Mouse (Mus musculus): ENCODE measurements at regions not wholly inside any gene's neighbourhood (a gene's known extent, or its start where the extent isn't known, plus 50 kb on each side); places are given as distances from the start of the nearest gene placed in this dataset.

DNA sequence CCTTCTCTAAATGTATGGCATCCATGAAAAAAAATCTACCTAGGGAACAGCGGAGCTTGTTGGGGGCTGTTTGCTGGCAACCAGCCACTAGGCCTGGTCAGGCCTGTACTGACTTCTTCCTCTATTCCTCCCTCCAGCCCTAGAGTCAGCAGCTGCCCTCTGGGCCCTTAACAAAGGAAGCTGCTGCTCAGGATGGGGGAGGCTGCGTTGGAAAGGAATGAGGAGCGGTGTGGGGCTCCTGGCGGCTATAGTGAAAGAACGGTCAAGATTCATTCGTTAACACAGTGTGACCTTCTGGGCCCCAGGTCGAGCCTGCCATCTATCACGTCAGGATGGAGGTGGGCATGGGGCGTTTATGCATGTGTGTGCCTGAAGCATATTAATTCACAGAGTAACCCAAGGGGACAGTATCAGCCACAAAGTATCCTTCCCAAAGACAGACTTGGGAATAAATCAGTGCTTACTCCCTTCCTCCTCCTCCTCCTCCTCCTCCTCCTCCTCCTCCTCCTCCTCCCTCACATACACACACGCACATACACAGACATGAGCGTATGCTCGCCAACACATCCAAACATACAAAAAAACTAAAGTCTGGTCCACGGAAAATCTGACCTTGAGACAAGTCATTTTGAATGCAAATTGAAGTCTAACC is 202.6 kb downstream of the Sox11 start:
- H3K36me3 ChIP-seq, result no peaks in the 10 kb centered on the region
- H3K4me3 ChIP-seq (replicated peaks), result no peak overlapping the region
- 0 out of 2 replicates have a peak, but pooled peaks have one; percentile 45 for ATAC-seq (ENCODE audit: insufficient number of reproducible peaks, insufficient read depth, low FRiP score, low TSS enrichment, low read depth)
- H3K27ac ChIP-seq, result peak overlapping the region; percentile 84
- no peak overlapping the region for H3K9ac ChIP-seq (replicated peaks)
- no peak overlapping the region for H3K4me2 ChIP-seq
- no peaks in the 10 kb centered on the region for H3K9me3 ChIP-seq
- H3K4me1 ChIP-seq (replicated peaks), result peaks cover 58% of the 10 kb centered on the region
- H3K27me3 ChIP-seq, result no peaks in the 10 kb centered on the region
- 24% methylated on average over 12 of the region's 13 CpGs for WGBS

DNA sequence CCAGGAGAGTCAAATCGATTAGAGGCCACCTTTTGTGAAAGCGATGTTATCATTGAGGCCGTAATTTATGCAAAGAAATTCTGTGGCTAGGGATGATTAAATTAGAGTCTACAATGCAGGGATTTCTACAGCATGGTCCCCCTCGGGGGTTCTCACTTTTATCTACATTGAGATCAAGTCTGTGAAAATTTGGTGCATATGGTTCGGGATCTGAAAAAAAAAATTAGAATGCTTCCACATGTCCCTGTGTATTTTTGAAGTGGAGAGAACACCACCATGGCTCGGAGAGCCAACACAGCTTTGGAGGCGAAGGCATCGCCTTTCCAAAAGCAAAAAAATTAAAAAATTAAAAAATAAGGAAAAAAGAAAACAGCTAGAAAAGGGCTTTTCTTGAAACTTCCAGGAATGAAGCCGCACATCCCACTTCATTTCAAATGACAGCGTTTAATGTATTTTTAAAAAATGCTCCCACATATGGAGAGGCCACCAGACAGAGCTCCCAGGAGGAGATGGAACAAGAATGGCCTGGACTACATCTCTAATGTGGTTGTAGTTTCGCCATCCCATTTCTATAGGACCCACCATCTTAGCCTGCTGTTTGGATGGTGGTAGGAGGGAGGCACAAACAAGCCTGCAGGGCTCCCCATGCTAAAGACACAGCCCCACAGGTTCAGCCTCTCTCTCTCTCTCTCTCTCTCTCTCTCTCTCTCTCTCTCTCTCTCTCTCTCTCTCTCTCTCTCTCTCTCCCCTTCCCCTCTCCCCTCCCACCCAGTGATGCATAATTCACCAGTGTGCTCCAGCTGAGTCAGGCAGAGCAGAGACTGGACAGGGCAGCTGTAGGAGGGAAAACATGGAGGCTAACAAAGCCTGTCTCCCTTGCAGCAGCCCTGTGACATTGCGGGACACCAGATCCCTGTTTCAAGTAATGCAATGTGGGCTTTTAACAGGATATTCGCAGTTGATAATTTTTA is 203.4 kb downstream of the Sox11 start:
- peaks cover 62% of the 10 kb centered on the region for H3K4me1 ChIP-seq (replicated peaks)
- ATAC-seq (ENCODE audit: insufficient number of reproducible peaks, insufficient read depth, low FRiP score, low TSS enrichment, low read depth), result no peak
- WGBS, result 76% methylated on average over 13 of the region's 13 CpGs
- no peak overlapping the region for H3K9ac ChIP-seq (replicated peaks)
- no peak overlapping the region for H3K4me3 ChIP-seq (replicated peaks)
- peak overlapping the region; percentile 84 for H3K27ac ChIP-seq
- H3K36me3 ChIP-seq, result no peaks in the 10 kb centered on the region
- H3K27me3 ChIP-seq, result no peaks in the 10 kb centered on the region
- H3K4me2 ChIP-seq, result no peak overlapping the region
- no peaks in the 10 kb centered on the region for H3K9me3 ChIP-seq

DNA sequence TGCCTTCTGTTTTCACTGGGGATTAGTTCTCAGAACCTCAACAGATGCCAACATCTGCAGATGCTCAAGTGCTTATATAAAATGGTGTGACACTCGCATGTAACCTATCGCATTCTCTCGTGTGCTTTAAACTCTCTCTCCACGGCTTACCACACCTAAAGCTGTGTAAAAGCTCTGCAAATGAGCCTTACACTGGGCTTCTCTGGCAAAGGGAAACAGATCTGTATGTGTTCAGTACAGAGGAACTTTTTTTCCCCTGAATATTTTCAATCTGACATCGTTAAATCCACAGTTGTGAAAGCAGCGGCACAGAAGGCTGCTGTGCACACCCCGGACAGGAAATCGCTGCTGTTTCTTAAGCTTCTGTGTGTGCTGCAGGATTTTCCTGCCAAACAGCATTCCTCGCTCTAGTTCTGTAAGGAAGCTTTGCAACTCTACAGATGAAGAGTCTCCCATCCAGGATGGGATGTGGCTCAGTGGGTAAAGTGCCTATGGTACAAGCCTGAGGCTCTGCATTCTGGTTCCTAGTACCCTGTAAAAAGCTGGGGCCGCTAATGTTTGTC is 206.3 kb downstream of the Sox11 start:
- Histone ChIP-seq H3K36me3 (no peaks in the 10 kb centered on the region), H3K4me1 (replicated peaks) (peaks cover 64% of the 10 kb centered on the region)
- ATAC-seq (ENCODE audit: insufficient number of reproducible peaks, insufficient read depth, low FRiP score, low TSS enrichment, low read depth), result peak; percentile 18; the same call in 1 of the 2 replicates

DNA sequence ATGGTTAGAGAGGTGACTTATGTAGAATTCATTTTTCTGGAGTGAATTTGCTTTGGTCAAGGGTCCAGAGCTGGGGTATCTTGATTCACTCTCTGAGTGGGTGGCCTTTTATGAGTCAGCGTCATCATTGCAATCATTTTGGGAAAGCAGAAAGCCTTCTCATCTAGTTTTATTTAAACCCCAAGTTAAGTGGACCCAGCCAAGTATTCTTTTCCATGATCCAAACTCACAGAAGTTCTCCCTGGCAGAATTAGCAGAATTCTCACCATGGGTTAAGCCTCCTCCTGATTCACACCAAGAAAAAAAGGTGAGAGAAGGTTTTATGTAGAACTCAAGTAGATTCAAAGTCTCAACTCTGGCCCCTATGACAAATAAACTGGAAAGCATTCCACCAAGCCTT is 211.8 kb downstream of the Sox11 start:
- H3K4me2 ChIP-seq, result no peak overlapping the region
- WGBS, result 94% methylated on average over 1 of the region's 1 CpGs
- no peak overlapping the region for H3K4me3 ChIP-seq (replicated peaks)
- no peak overlapping the region for H3K27ac ChIP-seq
- ATAC-seq (ENCODE audit: insufficient number of reproducible peaks, insufficient read depth, low FRiP score, low TSS enrichment, low read depth), result no peak
- H3K9ac ChIP-seq (replicated peaks), result no peak overlapping the region
- no peaks in the 10 kb centered on the region for H3K36me3 ChIP-seq
- H3K4me1 ChIP-seq (replicated peaks), result peaks cover 14% of the 10 kb centered on the region
- no peaks in the 10 kb centered on the region for H3K27me3 ChIP-seq
- no peaks in the 10 kb centered on the region for H3K9me3 ChIP-seq

More for the DNA sequence above, 206.3 kb downstream of the Sox11 start:
- peak overlapping the region; percentile 84 for H3K27ac ChIP-seq
- no peak overlapping the region for H3K9ac ChIP-seq (replicated peaks)
- peak overlapping the region; percentile 30 for H3K4me2 ChIP-seq
- WGBS, result 11% methylated on average over 10 of the region's 10 CpGs
- no peaks in the 10 kb centered on the region for H3K9me3 ChIP-seq
- H3K27me3 ChIP-seq, result no peaks in the 10 kb centered on the region
- no peak overlapping the region for H3K4me3 ChIP-seq (replicated peaks)

DNA sequence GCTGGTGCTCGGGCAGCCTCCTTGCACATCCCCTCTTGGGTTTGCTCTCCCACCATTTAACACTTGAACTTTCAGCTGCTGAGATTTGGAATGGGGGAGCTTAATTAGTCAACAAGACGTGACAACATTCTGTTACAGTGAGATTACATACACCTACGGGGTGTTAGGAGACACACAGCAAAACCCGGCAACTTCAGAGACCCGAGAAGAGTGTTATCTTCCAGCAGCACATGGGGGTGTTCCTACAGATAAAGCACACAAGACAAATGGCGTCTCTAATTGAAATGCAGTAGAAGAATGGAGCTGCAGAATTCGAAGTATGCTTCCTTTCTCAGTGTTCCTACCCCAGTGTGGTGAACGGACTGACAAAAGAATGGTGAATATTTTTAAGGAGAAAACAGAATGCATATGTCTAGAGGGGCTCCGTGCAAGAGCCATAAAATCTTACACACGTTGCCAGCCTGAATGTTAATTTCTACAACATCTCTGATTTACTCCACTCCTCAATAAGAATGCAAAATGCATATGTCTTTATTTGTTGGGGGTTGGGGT is 215.2 kb downstream of the Sox11 start:
- H3K9ac ChIP-seq (replicated peaks), result no peak overlapping the region
- no peak overlapping the region for H3K4me2 ChIP-seq
- no peaks in the 10 kb centered on the region for H3K27me3 ChIP-seq
- H3K4me3 ChIP-seq (replicated peaks), result no peak overlapping the region
- 51% methylated on average over 10 of the region's 10 CpGs for WGBS
- no peak for ATAC-seq (ENCODE audit: insufficient number of reproducible peaks, insufficient read depth, low FRiP score, low TSS enrichment, low read depth)
- H3K4me1 ChIP-seq (replicated peaks), result no peaks in the 10 kb centered on the region
- no peak overlapping the region for H3K27ac ChIP-seq
- H3K9me3 ChIP-seq, result no peaks in the 10 kb centered on the region
- H3K36me3 ChIP-seq, result no peaks in the 10 kb centered on the region

DNA sequence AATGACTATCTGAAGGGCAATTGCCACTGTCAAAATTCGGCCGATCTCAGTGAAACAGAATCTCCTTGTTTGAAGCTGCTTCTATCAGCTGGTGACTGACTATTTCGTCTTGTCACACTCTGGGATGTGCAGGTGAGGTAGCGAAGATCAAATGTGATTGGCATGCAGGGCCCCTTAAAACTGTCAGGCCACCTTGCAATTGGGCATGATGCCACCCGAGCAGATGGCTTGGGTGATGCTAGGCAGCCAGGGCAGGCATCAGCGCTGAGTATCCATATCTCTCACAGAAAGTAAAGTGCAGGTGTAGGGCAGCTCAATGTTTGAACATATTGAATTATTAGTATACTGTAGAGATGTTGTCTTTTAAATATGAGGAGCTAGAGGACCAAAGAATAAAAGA is 223.8 kb downstream of the Sox11 start:
- Histone ChIP-seq H3K36me3 (no peaks in the 10 kb centered on the region), H3K4me1 (replicated peaks) (peaks cover 11% of the 10 kb centered on the region), H3K9me3 (no peaks in the 10 kb centered on the region), H3K4me3 (replicated peaks) (no peak overlapping the region), H3K27ac (no peak overlapping the region), H3K4me2 (no peak overlapping the region), H3K9ac (replicated peaks) (no peak overlapping the region), H3K27me3 (no peaks in the 10 kb centered on the region)
- ATAC-seq (ENCODE audit: insufficient number of reproducible peaks, insufficient read depth, low FRiP score, low TSS enrichment, low read depth), result no peak
- WGBS, result 83% methylated on average over 6 of the region's 6 CpGs

DNA sequence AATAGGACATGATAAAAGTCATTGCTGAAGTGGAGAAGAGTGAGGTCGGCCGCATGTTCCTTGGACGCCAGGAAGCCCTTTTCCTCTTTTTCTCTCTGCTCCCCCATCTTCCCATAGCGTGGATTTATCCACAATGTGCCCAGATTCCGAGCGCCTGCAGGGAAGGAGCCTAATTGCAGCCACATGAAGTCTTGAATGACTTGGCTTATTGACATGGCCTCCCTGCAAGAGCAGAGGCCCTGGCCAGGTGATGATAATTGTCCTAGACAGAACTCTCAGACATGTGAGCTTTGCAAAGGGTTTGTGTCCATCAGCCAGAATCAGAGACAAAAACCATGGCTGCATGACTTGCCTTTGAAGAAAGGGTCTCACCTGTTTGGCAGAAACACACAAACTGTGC is 227.0 kb downstream of the Sox11 start:
- no peaks in the 10 kb centered on the region for H3K36me3 ChIP-seq
- H3K4me1 ChIP-seq (replicated peaks), result peaks cover 11% of the 10 kb centered on the region
- 35% methylated on average over 6 of the region's 6 CpGs for WGBS
- no peaks in the 10 kb centered on the region for H3K27me3 ChIP-seq
- no peaks in the 10 kb centered on the region for H3K9me3 ChIP-seq
- H3K4me2 ChIP-seq, result no peak overlapping the region
- no peak overlapping the region for H3K9ac ChIP-seq (replicated peaks)
- H3K27ac ChIP-seq, result no peak overlapping the region
- no peak for ATAC-seq (ENCODE audit: insufficient number of reproducible peaks, insufficient read depth, low FRiP score, low TSS enrichment, low read depth)
- H3K4me3 ChIP-seq (replicated peaks), result no peak overlapping the region

DNA sequence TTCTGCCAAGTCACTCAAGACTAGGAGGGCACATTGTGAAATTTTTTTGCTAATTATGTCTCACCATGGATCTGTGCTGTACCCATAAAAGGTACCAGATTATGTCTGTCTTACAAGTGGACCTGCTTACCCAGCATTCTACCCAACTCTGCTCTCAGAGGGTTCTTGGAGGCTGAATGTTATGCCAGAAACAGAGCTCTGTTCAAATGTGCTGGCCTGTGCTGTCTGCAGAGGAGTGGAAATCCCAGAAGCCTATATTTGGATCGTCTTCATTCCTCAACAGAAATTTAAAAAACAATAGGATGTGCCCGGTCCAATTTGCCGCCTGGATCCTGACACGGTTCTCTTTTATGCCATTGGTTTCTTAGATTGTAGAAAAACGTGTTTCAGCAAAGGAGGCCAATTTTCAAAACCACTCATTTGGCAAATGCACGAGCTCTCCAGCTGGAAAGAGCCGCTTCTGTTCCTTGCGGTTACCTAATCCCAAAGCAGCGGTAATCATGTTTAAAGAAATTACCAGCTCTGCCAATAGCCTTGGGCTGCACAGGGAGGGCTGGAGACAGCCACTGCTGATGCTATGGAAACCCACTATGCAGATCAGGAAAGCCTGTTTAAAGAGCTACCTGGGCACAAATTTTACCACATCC is 237.3 kb downstream of the Sox11 start:
- Histone ChIP-seq H3K4me3 (replicated peaks) (no peak overlapping the region), H3K4me2 (no peak overlapping the region), H3K4me1 (replicated peaks) (no peaks in the 10 kb centered on the region), H3K36me3 (no peaks in the 10 kb centered on the region), H3K9ac (replicated peaks) (no peak overlapping the region), H3K9me3 (no peaks in the 10 kb centered on the region), H3K27ac (no peak overlapping the region), H3K27me3 (no peaks in the 10 kb centered on the region)
- no peak for ATAC-seq (ENCODE audit: insufficient number of reproducible peaks, insufficient read depth, low FRiP score, low TSS enrichment, low read depth)
- WGBS, result 83% methylated on average over 9 of the region's 9 CpGs

DNA sequence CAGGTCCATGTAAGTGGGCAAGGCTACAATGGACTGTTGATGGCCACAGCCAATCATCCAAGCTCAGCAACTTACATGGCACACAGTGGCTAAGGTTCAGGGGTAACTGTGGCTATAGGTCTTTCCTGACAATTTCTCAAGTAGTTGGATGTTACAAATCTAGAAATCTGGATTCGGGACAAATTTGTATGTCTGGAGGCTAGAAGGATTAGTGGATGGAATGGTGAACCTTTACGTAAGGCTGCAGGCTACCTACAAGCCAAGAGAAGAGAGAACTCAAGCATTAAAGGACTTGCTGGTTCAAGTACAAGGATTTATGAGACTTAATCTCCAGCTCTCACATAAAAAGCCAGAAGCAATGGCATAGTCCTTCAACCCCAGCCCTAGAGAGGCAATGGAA is 239.4 kb downstream of the Sox11 start:
- Histone ChIP-seq H3K4me2 (no peak overlapping the region), H3K27me3 (no peaks in the 10 kb centered on the region), H3K9me3 (no peaks in the 10 kb centered on the region), H3K27ac (no peak overlapping the region), H3K4me1 (replicated peaks) (no peaks in the 10 kb centered on the region), H3K9ac (replicated peaks) (no peak overlapping the region), H3K4me3 (replicated peaks) (no peak overlapping the region), H3K36me3 (no peaks in the 10 kb centered on the region)
- ATAC-seq (ENCODE audit: insufficient number of reproducible peaks, insufficient read depth, low FRiP score, low TSS enrichment, low read depth), result no peak
- 84% methylated on average over 2 of the region's 2 CpGs for WGBS

DNA sequence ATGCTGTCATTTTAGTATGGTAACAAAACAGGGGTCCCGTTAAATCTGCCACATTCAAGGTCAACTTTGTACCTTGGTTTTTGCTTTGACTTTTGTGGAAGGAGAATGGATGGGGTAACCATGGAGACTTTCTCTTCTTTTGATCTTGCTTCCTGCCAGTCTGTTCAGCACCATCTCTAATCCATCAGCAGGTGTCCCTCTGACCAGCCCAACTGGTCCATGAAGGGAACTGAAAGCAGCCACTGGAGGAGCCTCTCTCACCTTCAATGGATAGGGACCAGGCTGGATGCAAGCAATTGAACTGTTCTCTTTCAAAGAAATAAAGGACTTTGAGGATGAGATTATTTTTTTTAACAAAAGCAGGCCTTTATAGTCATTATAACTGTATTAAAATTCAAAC is 253.2 kb downstream of the Sox11 start:
- H3K4me1 ChIP-seq (replicated peaks), result peaks cover 14% of the 10 kb centered on the region
- H3K27me3 ChIP-seq, result no peaks in the 10 kb centered on the region
- H3K27ac ChIP-seq, result no peak overlapping the region
- H3K9me3 ChIP-seq, result peaks cover 8% of the 10 kb centered on the region; the same call in 1 of the 2 replicates
- no peaks in the 10 kb centered on the region for H3K36me3 ChIP-seq
- no peak for ATAC-seq (ENCODE audit: insufficient number of reproducible peaks, insufficient read depth, low FRiP score, low TSS enrichment, low read depth)
- H3K4me3 ChIP-seq (replicated peaks), result no peak overlapping the region
- 85% methylated on average over 1 of the region's 1 CpGs for WGBS
- H3K4me2 ChIP-seq, result no peak overlapping the region
- no peak overlapping the region for H3K9ac ChIP-seq (replicated peaks)

DNA sequence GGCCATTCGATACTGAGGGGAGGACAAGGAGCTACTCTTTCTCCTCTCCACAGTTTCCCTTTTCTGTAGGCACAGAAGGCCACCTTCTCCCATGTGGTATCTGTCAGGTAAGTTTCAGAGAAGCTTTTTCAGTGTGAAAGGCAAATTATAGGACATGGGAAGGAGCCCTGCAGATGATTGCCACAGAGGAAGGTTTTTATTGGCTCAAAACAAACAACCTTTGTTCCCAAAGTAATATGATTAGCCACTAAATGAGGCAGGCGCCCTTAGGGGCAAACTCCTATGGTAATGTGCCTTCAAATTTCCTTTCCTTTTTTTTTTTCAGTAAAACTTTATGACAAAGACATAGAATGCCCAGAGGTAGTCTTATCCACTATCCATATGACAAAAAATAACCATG is 256.5 kb downstream of the Sox11 start:
- ATAC-seq (ENCODE audit: insufficient number of reproducible peaks, insufficient read depth, low FRiP score, low TSS enrichment, low read depth), result no peak
- H3K27me3 ChIP-seq, result no peaks in the 10 kb centered on the region
- H3K27ac ChIP-seq, result 0 out of 2 replicates have a peak overlapping the region, but pooled peaks have one; percentile 1

More for the DNA sequence above, 256.5 kb downstream of the Sox11 start:
- H3K9me3 ChIP-seq, result no peaks in the 10 kb centered on the region
- H3K4me1 ChIP-seq (replicated peaks), result peaks cover 43% of the 10 kb centered on the region
- WGBS, result 64% methylated on average over 2 of the region's 2 CpGs
- no peaks in the 10 kb centered on the region for H3K36me3 ChIP-seq
- H3K4me3 ChIP-seq (replicated peaks), result no peak overlapping the region
- H3K9ac ChIP-seq (replicated peaks), result no peak overlapping the region
- H3K4me2 ChIP-seq, result no peak overlapping the region

All from limb, embryonic 12.5 days (tissue).